Mouse (Mus musculus) left cerebral cortex, postnatal 10 days (tissue): ENCODE measurements around the gene Fat1. TPM values are rescaled to one million over a fixed set of nuclear protein-coding genes. Genes with fewer than 3 reads are reported as not detected.

Source experiments
- DNase-seq, 2 experiments: peaks; one replicate each; pipeline ENCODE4 v3.0.0; 2021 to 2022; ENCODE audit warnings: low spot score in 2 of 2, mixed read lengths in 1 of 2; ENCODE audit errors: extremely low spot score in 1 of 2
- intact Hi-C: fragments of 180-260 bp; cut with DNase I; formaldehyde crosslinking; loops from one replicate; pipeline ENCODE4 v1.15.1; 2025
- total RNA-seq, 2 experiments: library from RNA; stranded (reverse); gene quantifications; 2 replicates each; pipeline ENCODE4 v1.2.3; 2021

Gene Fat1
- total RNA-seq, 2 experiments from 2014 or later, result 37.0 to 42.9 TPM

DNA sequence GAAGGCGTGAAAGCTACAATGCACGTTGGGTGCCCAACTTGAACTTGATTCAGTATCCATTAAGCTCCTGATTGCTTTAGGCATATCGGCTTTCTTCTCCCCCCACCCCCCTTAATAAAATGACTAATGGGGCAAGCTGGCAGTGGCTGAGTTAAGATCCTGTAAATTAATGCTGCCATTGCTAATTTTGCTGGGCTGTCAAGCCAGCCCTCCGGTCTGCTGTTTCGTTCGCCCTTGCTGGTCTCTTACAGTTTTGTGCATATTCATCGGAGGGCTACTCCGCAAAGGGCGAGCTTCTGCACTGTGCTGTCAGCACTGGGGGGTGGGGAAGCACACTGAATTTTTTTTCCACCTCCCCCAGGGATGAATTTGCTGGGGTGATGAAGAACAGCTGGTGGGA lies 13.3 kb downstream of the Fat1 start:
- intact Hi-C loops, result no loop called here
- DNase-seq, result no peak

DNA sequence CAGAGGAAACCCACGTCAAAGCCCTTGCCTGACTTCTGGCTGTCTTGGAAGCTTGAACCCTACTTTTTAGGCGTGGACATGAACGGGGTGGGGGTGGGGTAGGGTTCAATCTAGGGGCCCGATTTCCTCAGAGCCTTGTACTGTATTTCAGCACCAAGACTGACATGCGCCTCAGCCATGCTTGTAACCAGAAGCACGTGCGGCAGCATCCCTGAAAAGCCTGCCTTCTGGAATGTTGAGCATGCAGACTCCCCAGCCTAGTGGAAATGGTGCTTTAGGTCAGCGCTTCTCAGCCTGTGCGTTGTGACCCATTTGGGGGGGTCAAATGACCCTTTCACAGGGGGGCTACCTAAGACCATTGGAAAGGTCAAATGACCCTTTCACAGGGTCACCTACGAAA lies 25.2 kb downstream of the Fat1 start:
- no peak for DNase-seq
- intact Hi-C loops, result no loop called here

DNA sequence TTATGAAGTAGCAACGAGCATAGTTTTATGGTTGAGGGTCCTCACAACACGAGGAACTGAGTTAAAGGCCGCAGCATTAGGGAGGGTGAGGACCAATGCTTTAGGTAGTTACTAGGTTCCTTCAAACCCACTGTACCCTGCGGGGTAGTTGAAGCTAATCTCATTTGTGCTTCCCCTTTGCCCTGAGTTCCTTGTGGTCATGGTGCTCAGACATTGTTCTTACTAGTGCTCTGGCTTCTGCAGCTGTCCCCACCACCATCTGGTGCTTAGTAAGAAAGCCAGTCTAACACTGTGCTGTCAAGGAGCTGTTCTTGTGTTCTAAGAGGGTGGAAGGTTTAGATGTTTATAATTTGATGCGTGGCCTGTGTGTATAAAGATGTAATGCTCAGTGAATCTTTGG lies 25.7 kb downstream of the Fat1 start:
- intact Hi-C loops, result no loop called here
- no peak for DNase-seq

DNA sequence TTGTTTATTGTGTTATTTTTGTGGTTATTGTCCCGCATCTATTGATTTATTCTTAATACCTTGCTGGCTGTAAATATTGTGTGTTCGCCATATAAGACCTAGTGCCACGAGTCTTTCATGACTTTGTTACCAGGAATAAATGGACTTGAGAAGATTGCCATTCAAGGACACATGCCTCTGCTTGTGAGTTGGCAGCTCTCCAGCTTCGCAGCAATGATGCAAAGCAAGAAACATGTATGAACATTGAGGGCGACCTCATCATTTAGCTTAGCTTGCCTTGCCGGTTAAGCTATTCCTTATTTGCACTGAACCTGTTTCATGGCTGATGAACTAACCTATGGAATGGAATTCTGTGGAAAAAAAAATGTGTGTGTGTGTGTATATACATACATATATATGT lies 26.2 kb downstream of the Fat1 start:
- intact Hi-C loops, result no loop called here
- DNase-seq, result no peak

DNA sequence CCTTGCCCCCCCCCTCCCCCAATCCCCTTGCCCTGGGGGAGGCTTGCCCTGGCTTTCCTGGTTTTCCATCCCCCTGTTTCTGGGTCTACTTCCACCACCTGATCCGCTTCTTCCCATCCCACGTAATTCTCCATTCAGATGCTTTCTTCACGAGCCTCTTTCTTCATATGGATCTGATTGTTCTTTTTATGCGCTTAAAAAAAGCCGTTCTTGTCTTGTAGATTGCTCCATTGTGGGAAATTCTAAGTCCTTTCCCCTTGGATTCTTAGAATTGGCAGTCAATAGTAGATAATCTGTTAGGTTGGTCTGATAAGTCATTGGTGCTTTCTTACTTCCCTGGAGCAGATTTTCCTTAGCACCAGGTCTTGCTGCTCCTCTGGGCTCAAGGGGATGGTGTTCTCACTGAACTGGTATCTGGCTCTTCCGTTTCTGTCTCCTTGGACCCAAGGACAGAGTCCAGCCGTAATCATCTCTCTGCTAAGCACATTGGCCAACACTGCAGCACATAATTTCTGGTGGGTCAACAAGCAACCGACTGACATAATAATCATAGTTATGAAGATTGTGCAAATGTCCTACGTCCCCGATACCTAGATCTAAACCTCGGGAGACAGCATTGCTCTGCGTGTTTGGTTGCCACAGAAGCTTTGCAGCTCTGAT lies 27.5 kb downstream of the Fat1 start:
- no peak for DNase-seq
- intact Hi-C loops, result no loop called here

DNA sequence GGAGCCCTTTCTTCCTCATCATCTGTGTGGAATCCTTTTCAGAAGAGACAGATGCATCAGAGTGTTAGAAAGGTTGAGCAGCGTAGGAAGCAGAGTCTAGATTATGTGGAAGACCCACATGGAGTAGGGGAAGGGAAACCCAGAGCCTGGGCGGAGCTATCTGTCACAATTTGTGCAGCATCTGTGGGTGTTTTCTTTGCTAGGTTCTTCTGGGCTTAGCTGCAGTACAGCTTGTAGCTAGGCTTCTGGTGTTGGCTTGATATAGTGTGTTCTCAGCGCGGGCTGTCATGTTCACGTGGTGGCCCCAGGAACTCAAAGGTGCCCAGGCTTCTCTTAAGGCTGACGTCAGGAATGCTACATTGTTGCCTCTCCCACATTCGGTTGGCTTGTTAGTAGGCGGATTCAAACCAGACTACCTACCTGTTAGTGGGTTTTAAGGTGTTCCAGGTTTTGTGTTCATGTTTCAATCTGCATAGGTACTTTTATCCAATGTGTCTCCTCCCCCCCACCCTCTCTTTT lies 32.3 kb downstream of the Fat1 start:
- no peak for DNase-seq
- intact Hi-C loops, result no loop called here

DNA sequence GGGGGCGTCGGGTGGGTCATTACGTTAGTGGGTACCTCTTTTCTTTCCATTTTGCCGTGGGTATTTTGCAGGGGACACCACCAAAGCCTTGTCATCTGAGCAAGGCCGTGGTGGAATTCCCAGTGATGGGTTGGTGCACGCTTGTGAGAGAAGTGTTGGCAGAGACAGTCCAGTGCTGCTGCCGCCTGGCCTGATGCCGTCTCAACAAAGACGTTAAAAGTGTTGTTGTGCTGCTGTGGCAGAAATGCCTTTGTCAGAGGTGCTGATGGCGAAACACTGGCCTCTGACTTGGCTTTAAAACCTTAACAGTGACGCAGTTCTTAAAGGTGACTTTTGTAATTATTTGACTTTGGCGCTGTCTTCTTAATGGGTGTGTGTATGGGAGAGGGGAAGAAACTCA lies 34.8 kb downstream of the Fat1 start:
- intact Hi-C loops, result no loop called here
- DNase-seq, result no peak

DNA sequence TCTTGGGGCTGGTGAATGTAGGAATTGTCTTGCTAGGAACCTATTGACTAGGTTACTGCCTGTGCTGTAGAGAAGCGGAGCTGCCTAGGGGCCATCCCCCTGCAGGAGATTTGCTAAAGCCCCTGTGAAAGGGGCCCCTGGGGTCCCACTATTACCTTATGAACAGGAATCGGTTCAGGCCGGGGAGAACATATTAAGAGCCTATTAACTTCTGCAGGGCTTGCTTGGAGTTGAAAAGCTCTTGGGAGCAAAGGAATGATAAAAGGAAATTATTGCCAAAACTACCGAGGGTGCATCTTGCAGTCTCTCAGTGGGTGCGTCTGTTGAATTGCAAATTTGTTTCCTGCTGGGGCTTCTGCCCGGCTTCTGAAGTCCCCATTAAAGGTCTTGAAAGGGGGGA lies 36.1 kb downstream of the Fat1 start:
- intact Hi-C loops, result no loop called here
- no peak for DNase-seq

DNA sequence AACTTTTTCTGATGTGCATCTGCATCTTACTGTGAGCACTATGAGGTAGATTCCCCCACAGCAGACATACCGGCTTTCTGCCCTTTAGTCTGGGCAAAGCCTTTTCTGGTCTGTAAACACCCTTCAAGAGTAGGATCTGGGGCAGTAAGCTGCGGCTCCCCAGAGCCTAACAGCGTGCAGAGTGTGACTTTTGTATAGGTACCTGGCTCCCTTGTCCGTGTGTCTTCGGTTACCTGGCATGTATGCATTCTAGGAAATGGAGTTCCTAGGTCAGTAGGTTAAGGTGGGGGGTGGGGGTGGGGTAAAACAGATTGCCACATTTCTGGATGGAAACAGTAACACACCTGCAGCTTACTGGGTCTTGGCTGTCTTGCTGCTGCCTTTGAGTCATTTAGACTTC lies 36.7 kb downstream of the Fat1 start:
- DNase-seq, result no peak
- intact Hi-C loops, result no loop called here

DNA sequence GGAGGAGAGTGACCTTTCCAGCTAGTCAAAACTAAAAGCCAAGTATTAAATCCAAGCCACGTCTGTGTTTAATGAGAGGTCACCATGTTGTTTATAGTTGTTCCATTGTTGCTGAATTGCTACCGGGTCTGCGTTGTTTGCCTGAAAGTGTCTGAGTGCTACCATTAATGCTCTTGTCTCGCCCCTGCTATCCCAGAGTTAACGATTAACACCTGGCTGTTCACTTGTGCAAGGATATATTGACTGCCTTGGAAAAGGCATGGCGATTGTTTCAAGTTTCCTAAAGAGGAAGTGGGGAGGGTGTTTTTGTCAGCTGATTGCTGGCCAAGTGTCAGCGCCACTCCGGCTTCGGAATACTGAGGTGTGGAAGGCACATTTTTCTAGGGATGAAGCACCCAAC lies 39.9 kb downstream of the Fat1 start:
- intact Hi-C loops, result no loop called here
- DNase-seq, result no peak

DNA sequence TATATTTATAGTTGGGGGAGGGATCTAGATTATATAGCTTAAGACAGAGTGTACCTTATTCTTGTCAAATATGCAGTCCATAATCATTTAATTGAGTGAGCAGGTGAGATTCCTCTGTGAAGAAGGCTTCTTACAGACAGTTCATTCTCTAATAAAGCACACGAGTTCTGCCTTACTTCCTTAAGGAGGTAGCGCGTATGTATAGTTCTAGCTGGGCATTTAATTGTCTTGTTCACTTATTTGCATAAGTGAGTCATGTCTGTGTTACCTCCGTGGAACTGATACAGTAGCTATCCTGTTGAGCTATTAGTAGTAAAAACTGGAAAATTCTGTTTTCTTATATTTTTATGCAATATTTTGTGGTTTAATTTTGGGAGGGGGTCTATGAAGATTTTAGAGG lies 40.4 kb downstream of the Fat1 start:
- intact Hi-C loops, result no loop called here
- DNase-seq, result no peak

DNA sequence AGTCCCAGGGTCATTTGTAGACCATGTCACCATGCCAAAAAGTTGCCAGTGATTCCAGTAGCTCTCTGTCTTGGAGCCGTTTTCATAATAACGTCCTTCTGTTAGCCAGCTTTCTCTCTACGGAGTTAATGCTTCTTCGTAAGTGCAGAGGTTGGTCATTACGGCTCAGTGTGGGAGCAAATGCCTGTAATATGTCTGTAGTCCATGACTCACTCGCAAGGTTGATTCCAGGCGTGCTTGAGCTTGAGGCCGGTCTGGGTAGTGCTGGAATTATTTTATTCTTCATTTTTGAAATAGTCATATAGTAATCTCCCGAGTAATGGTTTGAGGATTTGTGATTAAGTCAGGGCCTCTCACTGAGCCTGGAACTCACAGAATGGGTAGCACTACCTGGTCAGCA lies 43.4 kb downstream of the Fat1 start:
- intact Hi-C loops, result no loop called here
- no peak for DNase-seq

DNA sequence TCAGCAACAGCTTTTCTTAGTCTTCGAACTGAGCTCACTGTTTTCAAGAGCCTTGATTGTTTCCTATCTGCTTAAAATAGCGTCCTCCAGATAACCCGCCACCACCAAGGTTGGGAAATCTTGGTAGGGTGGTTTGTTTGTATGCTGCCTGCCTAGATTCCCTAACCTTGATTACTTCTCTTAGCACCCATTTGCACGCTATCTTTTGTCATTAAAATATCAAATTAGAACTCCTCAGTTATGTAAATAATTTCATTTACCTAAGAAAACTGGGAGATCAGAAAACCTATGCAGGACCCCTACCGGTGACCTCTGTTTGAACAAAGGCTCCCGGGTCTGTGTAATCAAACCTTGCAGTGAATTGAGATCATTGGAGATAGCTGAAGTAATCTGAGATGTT lies 44.0 kb downstream of the Fat1 start:
- intact Hi-C loops, result no loop called here
- DNase-seq, result no peak

DNA sequence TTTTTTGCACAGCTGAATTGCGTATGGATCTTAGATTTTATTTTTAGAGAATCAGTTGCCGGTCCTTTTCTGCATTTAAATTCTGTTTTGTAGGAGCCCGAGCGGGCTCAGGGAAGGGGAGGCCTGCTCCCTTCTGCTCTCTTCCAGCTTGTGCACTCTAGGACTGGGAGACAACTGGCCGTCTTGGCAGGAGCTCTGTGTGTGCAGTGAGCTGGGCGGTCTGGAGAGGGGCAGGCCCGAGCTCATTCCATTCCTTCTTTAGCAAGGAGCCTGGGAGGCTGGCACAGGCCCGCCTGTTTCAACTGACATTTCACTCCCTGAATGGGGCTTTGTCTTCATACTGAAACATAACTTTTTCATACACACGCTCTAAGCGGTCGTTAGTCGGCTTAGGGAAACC lies 44.8 kb downstream of the Fat1 start:
- DNase-seq, result peak; percentile 41 to 59
- intact Hi-C loops, result no loop called here

DNA sequence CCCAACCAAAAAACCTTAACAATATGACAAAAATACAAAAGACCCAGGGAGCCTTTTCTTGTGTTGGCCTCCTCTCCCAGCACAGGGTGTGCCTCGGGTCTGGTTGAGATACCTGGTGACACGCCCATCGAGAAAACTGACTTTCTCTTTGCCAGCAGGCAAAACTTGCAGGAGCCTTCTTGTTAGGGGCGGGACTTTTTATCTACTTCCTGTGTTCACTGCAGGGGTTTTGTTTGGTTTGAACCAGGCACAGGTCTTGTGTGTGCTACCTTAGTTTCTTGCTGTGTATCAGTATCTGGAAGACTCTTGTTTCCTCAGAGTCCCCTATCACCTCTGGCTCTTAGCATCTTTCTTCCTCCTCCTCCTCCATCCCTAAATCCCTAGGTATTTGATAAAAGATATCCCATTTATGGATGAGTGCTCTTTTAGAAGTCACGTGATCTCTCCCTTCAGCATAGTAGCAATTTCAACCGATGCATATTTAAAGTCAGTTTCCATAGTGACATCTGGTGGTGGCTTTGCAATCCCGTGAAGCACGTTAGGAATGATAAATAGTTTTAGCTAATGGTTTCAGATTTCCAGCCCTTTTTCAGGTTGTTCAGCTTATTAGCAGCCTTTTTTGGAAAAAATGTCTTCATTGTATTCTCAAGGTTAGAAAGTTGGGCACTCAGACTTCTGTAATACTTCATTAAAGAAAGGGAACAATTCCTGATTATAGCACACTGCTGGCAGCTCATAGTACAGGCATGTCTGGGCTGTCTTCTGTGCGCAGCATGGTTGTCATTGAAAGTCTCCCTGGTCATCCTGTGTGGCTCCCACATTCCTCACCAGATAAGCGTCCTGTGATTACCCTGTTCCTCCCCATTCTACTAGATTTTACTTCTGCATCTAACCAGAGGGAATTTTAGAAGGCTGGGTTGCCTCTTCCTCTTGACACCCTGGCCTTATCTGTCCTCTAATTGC lies 50.4 kb downstream of the Fat1 start:
- DNase-seq, result peak in 1 of 2 experiments; percentile 40
- intact Hi-C loops, result loop anchor here (1.0 kb wide), 1 partner anchor 50 kb away; the partner anchor contains the start of gene Fat1

DNA sequence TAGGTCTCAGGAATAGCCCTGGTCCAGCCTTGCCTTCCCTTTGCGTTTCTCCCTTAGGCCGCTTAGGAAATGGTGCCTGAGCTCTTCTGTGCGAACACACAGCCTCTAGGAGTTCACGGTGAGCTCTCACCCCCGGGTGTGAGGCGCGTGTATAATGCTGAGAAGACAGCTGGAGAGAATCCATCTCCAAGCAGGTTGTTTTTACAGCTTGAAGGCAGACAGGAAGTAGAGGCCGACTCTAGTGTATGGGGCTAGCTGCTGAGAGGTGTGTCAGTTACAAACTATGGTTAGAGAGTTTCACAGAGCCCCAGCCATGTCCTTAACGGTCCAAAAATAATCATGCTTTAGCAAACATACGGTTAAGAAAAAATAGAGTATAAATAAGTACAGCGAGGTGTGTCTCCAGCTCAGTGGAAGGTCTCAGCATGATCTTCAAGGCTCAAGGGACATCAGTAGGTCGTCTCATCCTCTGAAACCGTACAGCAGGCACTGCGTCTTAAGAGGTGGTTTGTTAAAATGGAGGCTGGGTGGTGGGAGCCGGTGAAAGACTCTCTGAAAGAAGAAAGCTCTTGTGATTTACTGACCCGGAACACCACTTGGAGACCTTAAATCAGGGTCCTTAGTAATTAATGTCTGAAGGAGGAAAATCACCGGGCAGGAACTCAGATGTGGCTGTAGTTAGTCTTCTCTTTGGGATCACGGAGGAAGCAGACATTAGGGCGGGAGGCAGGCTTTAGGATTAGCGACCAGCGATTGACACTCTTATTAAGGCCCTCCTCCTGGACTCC lies 56.6 kb downstream of the Fat1 start:
- DNase-seq, result no peak
- intact Hi-C loops, result no loop called here

DNA sequence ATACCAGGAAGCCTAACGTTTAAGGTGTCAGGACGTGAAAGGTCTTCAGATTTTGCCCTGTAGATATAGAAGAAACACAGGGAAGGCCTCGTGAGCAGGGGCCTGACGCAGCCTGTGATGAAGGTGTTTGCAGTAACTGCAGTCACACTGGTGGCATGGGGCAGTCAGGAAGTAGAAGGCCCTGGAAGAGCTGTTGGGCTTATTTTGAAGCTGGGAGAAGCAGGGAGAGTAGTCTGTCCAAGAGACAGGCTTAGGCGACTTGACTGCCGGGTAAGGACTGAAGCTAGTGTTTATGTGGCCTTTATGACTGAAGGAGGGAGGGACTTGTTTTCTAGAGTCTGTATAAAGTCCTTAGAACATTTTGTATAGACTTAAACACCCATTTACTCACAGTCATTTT lies 57.4 kb downstream of the Fat1 start:
- DNase-seq, result no peak
- intact Hi-C loops, result no loop called here

DNA sequence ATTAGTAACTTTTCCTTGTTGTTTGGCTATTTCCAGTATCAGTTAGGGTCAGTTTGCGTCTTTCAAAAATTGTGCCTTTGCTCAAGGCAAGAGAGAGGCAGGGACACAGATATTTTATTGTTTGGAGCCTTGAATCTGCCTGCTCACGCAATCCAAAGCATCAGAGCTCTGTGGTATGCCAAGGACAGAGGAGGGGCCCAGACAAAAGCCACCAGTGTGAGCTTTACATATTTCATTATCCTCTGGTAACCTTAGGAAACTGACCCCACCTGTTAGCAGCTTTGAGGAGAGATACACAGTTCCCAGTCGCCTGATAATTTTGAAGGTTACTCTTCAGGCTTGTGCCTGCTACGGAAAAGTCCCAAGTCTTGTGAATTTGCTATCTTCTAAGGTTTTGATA lies 58.1 kb downstream of the Fat1 start:
- DNase-seq, result no peak
- intact Hi-C loops, result no loop called here

DNA sequence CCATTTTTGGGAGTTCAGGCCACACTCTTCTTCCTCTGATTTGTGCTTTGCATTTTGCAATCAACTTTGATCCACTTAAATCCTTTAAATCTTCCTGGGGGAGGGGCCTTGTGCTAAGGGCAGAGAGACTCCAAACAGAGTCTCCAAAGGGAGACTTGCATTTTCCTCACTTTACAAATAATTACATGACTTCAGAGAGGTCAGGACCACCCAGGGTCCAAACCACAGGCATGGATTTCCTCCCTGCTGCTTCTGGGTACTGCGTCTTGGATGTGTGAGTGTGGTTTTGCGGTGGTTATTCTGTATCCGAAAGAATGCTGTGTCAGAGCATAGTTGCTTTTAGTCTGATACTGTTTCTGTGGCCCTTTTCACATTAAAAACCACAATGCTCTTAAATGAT lies 61.2 kb downstream of the Fat1 start:
- DNase-seq, result no peak
- intact Hi-C loops, result no loop called here
